Mouse (Mus musculus) forebrain, embryonic 12.5 days (tissue): ENCODE measurements at regions not wholly inside any gene's neighbourhood (a gene's known extent, or its start where the extent isn't known, plus 50 kb on each side); places are given as distances from the start of the nearest gene placed in this dataset.

Experiments used
- ATAC-seq: fragments of 200-750 bp; cut with Nextera tagmentation; 2 replicates; pipeline ENCODE4 v1.8.0; 2017; ENCODE audit warnings: moderate TSS enrichment; ENCODE audit not compliant: low FRiP score
- H3K27ac ChIP-seq: fragments of 300-500 bp; sonication (generic); 2 replicates; pipeline ENCODE4 v1.5.1; 2016; ENCODE audit warnings: mild to moderate bottlenecking
- H3K27me3 ChIP-seq: fragments of 300-500 bp; sonication (generic); 2 replicates; pipeline ENCODE4 v1.6.1; 2016; ENCODE audit warnings: mild to moderate bottlenecking
- H3K36me3 ChIP-seq: fragments of 300-500 bp; sonication (generic); replicated peaks from 2 replicates; pipeline ENCODE4 v1.6.1; 2016; ENCODE audit warnings: mild to moderate bottlenecking
- H3K4me1 ChIP-seq: fragments of 300-500 bp; sonication (generic); 2 replicates; pipeline ENCODE4 v1.6.1; 2016
- H3K4me2 ChIP-seq: fragments of 300-500 bp; sonication (generic); 2 replicates; pipeline ENCODE4 v1.6.1; 2016; ENCODE audit warnings: mild to moderate bottlenecking, moderate library complexity
- H3K4me3 ChIP-seq: fragments of 300-500 bp; sonication (generic); replicated peaks from 2 replicates; pipeline ENCODE4 v1.5.1; 2016; ENCODE audit warnings: mild to moderate bottlenecking
- H3K9ac ChIP-seq: fragments of 300-500 bp; sonication (generic); 2 replicates; pipeline ENCODE4 v1.6.1; 2016; ENCODE audit warnings: mild to moderate bottlenecking
- H3K9me3 ChIP-seq: fragments of 300-500 bp; sonication (generic); 2 replicates; pipeline ENCODE4 v1.6.1; 2016
- WGBS: fragments of 180-500 bp; shearing (Covaris S2); methylation state at CpG from one replicate; pipeline ENCODE4 v1.1.7; 2016; 5-methylcytosine and 5-hydroxymethylcytosine counted together

DNA sequence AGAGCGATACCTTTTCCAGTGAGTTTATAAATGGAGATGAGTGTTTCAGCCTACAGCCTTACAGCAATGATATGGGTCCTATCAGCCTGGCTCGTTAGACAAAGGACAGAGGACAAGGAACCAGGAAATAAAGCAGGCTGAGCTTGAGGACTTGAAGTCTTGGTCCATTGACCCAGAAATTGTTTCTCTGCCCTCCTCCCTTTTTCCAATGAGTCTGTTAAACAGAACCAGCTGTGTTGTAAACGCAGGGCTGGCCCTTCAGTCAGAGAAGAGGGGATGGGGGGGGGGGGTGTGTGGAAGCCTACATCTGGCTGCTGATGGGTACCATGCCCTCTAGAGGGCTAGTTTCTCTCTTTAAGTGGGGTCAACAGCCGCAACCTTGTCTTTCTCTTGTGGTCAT lies 199.7 kb upstream of the Nr4a3 start:
- Histone ChIP-seq H3K27me3 (no peaks in the 10 kb centered on the region), H3K9ac (no peak overlapping the region), H3K4me3 (no peak overlapping the region), H3K9me3 (no peaks in the 10 kb centered on the region), H3K36me3 (no peaks in the 10 kb centered on the region), H3K4me2 (no peak overlapping the region), H3K4me1 (peaks cover 3% of the 10 kb centered on the region; the same call in 1 of the 2 replicates), H3K27ac (no peak overlapping the region)
- ATAC-seq: no peak
- WGBS: 70% methylated on average over 4 of the region's 4 CpGs

- H3K4me1 ChIP-seq: peaks cover 3% of the 10 kb centered on the region; the same call in 1 of the 2 replicates
- no peaks in the 10 kb centered on the region for H3K36me3 ChIP-seq
- no peak overlapping the region for H3K4me3 ChIP-seq
- no peak overlapping the region; the same call in 1 of the 2 replicates for H3K4me2 ChIP-seq
- 48% methylated on average over 12 of the region's 12 CpGs for WGBS
- peak; percentile 58; the same call in 1 of the 2 replicates for ATAC-seq
- 0 out of 2 replicates have a peak overlapping the region, but pooled peaks have one; percentile 50 for H3K27ac ChIP-seq
- H3K27me3 ChIP-seq: no peaks in the 10 kb centered on the region
- no peak overlapping the region for H3K9ac ChIP-seq
- no peaks in the 10 kb centered on the region for H3K9me3 ChIP-seq
Measured at GRCm38 (mm10) chr4:47846389-47847318, 198.3 kb upstream of the Nr4a3 start.

- no peaks in the 10 kb centered on the region for H3K36me3 ChIP-seq
- no peaks in the 10 kb centered on the region for H3K9me3 ChIP-seq
- WGBS: 71% methylated on average over 6 of the region's 6 CpGs
- no peak overlapping the region for H3K27ac ChIP-seq
- no peak for ATAC-seq
- H3K4me2 ChIP-seq: no peak overlapping the region
- no peak overlapping the region for H3K4me3 ChIP-seq
- no peaks in the 10 kb centered on the region for H3K4me1 ChIP-seq
- no peaks in the 10 kb centered on the region for H3K27me3 ChIP-seq
- no peak overlapping the region for H3K9ac ChIP-seq
Measured at GRCm38 (mm10) chr4:47861151-47861550, 183.8 kb upstream of the Nr4a3 start.

- Histone ChIP-seq H3K4me2 (no peak overlapping the region), H3K9ac (no peak overlapping the region), H3K27me3 (no peaks in the 10 kb centered on the region), H3K4me1 (no peaks in the 10 kb centered on the region), H3K27ac (no peak overlapping the region), H3K4me3 (no peak overlapping the region), H3K36me3 (no peaks in the 10 kb centered on the region), H3K9me3 (no peaks in the 10 kb centered on the region)
- ATAC-seq: no peak
- 95% methylated on average over 7 of the region's 7 CpGs for WGBS
Measured at GRCm38 (mm10) chr4:47870010-47870637, 174.8 kb upstream of the Nr4a3 start.

- H3K9ac ChIP-seq: no peak overlapping the region
- no peak overlapping the region for H3K4me2 ChIP-seq
- H3K4me3 ChIP-seq: no peak overlapping the region
- no peak for ATAC-seq
- no peak overlapping the region for H3K27ac ChIP-seq
- no peaks in the 10 kb centered on the region for H3K27me3 ChIP-seq
- no peaks in the 10 kb centered on the region for H3K9me3 ChIP-seq
- no peaks in the 10 kb centered on the region for H3K36me3 ChIP-seq
- H3K4me1 ChIP-seq: no peaks in the 10 kb centered on the region
- 74% methylated on average over 5 of the region's 5 CpGs for WGBS
Measured at GRCm38 (mm10) chr4:47870638-47871019, 174.3 kb upstream of the Nr4a3 start.

- Histone ChIP-seq H3K9ac (no peak overlapping the region), H3K9me3 (no peaks in the 10 kb centered on the region), H3K36me3 (no peaks in the 10 kb centered on the region), H3K4me1 (peaks cover 3% of the 10 kb centered on the region; the same call in 1 of the 2 replicates), H3K27ac (no peak overlapping the region), H3K27me3 (no peaks in the 10 kb centered on the region), H3K4me3 (no peak overlapping the region), H3K4me2 (no peak overlapping the region)
- no peak for ATAC-seq
- WGBS: 78% methylated on average over 9 of the region's 9 CpGs
Measured at GRCm38 (mm10) chr4:47881560-47881959, 163.4 kb upstream of the Nr4a3 start.

- no peaks in the 10 kb centered on the region for H3K27me3 ChIP-seq
- no peaks in the 10 kb centered on the region; the same call in 1 of the 2 replicates for H3K4me1 ChIP-seq
- 79% methylated on average over 10 of the region's 10 CpGs for WGBS
- H3K4me3 ChIP-seq: no peak overlapping the region
- H3K9ac ChIP-seq: no peak overlapping the region
- H3K9me3 ChIP-seq: no peaks in the 10 kb centered on the region
- ATAC-seq: no peak
- H3K4me2 ChIP-seq: no peak overlapping the region
- H3K36me3 ChIP-seq: no peaks in the 10 kb centered on the region
- no peak overlapping the region for H3K27ac ChIP-seq
Measured at GRCm38 (mm10) chr4:47882076-47882475, 162.9 kb upstream of the Nr4a3 start.

DNA sequence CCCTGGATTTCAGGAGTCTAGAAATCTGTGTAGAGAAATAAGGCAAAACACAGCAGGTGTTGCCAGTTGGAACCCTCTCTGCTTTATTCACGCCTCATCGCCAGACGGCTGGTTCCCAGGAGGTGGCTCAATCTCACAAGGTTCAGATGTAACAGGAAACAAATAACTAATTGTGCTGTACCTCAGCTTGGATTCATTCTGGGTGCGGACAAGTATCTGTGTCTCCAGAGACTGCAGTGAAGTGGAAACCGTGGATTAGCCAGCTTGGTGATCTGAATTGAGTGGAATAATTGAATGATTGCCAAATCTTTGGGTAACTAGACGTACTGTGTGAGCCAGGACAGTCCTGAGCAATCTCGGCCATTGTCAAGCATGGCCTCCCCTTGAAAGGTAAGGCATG lies 145.4 kb upstream of the Nr4a3 start:
- Histone ChIP-seq H3K4me3 (no peak overlapping the region), H3K4me1 (peaks cover 4% of the 10 kb centered on the region; the same call in 1 of the 2 replicates), H3K27me3 (no peaks in the 10 kb centered on the region), H3K4me2 (no peak overlapping the region), H3K27ac (no peak overlapping the region), H3K9ac (no peak overlapping the region), H3K36me3 (no peaks in the 10 kb centered on the region), H3K9me3 (0 out of 2 replicates have a peak, but pooled peaks cover 2% of the 10 kb centered on the region)
- peak; percentile 61; the same call in 1 of the 2 replicates for ATAC-seq
- WGBS: 27% methylated on average over 7 of the region's 7 CpGs

DNA sequence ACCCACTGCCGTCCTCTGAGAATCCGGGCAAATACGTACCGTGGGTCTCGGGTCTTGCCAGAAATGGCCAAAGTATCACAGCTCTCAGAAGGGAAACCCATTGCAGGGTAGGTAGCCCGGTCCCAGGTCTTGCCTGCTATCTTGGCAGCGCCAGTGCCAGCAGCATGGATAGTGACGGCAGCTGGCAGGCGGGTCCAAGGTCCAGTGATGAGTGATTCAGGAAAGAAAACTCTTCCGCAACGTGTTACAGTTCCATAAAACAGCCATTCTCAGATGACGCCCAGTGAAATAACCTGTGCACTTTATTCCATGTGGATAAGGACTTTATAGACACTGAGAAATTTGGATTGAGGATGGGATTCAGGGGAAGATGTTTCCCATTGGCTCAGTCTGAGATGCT lies 142.2 kb upstream of the Nr4a3 start:
- ATAC-seq: no peak
- H3K4me2 ChIP-seq: no peak overlapping the region
- no peak overlapping the region for H3K9ac ChIP-seq
- no peaks in the 10 kb centered on the region for H3K36me3 ChIP-seq
- H3K9me3 ChIP-seq: 0 out of 2 replicates have a peak, but pooled peaks cover 2% of the 10 kb centered on the region
- no peak overlapping the region for H3K4me3 ChIP-seq
- no peaks in the 10 kb centered on the region for H3K27me3 ChIP-seq
- H3K27ac ChIP-seq: no peak overlapping the region
- 93% methylated on average over 12 of the region's 12 CpGs for WGBS
- peaks cover 4% of the 10 kb centered on the region; the same call in 1 of the 2 replicates for H3K4me1 ChIP-seq

DNA sequence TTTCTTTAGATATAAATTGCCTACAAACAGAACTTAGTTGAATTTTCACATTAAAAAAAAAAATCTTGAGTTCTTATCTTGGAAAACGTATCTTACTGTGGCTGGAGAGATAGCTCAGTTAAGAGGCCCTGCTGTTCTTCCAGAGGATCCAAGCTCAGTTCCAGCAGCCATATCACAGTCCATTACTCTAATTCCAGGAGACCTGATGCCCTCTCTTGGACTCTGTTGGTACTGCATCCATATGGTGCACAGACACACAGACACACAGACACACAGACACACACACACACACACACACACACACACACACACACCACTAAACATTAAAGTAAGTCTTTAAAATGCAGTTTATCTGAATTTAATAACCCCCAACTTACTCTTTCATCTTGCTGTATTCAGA lies 132.7 kb upstream of the Nr4a3 start:
- H3K4me2 ChIP-seq: no peak overlapping the region
- H3K27me3 ChIP-seq: no peaks in the 10 kb centered on the region
- 97% methylated on average over 1 of the region's 1 CpGs for WGBS
- H3K9ac ChIP-seq: no peak overlapping the region
- no peaks in the 10 kb centered on the region for H3K36me3 ChIP-seq
- H3K4me1 ChIP-seq: no peaks in the 10 kb centered on the region
- no peak overlapping the region for H3K4me3 ChIP-seq
- H3K9me3 ChIP-seq: no peaks in the 10 kb centered on the region
- H3K27ac ChIP-seq: no peak overlapping the region
- ATAC-seq: no peak

- Histone ChIP-seq H3K4me1 (no peaks in the 10 kb centered on the region), H3K4me3 (no peak overlapping the region), H3K9me3 (no peaks in the 10 kb centered on the region), H3K27me3 (no peaks in the 10 kb centered on the region), H3K27ac (no peak overlapping the region), H3K4me2 (no peak overlapping the region), H3K36me3 (no peaks in the 10 kb centered on the region), H3K9ac (no peak overlapping the region)
- ATAC-seq: 0 out of 2 replicates have a peak, but pooled peaks have one; percentile 39
- 83% methylated on average over 7 of the region's 7 CpGs for WGBS
Measured at GRCm38 (mm10) chr4:47919576-47919975, 125.4 kb upstream of the Nr4a3 start.

DNA sequence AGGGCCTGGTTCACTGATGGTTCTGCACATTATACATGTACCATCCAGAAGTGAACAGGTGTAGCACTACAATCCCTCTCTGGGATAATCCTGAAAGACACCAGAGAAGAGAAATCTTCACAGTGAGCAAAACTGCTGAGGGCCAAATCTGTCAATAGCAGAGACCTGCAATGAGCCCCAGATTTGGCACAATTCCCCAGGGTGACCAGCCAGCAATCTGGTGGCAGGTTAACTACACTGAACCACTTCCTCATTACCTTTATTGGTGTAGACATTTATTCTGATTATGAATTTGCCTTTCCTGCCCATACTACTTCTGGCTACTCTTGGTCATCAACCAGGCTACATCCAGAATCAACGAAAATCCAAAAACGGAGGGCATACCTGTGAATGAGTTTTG lies 113.5 kb upstream of the Nr4a3 start:
- 92% methylated on average over 2 of the region's 2 CpGs for WGBS
- H3K9me3 ChIP-seq: no peaks in the 10 kb centered on the region
- H3K4me1 ChIP-seq: no peaks in the 10 kb centered on the region
- H3K36me3 ChIP-seq: no peaks in the 10 kb centered on the region
- ATAC-seq: no peak
- no peak overlapping the region for H3K9ac ChIP-seq
- no peaks in the 10 kb centered on the region for H3K27me3 ChIP-seq
- H3K4me2 ChIP-seq: no peak overlapping the region
- no peak overlapping the region for H3K27ac ChIP-seq
- H3K4me3 ChIP-seq: no peak overlapping the region
